Mouse (Mus musculus) neutrophil, adult 65 days (primary cell): ENCODE results near the gene Pyurf. TPM values are rescaled to one million over a fixed set of nuclear protein-coding genes. Genes with fewer than 3 reads are reported as not detected.

Experiments
- total RNA-seq: library from RNA; stranded (reverse); gene quantifications from 2 replicates; pipeline ENCODE4 v1.2.4, GENCODE M21; 2023

Gene Pyurf
- total RNA-seq = 0.59 and 0.82 TPM in 2 replicates

GRCm38 (mm10) chr6:57691467-57692261, at the start of gene Pyurf:
Gene Pyurf (minus strand): TSS chr6:57692078.

DNA sequence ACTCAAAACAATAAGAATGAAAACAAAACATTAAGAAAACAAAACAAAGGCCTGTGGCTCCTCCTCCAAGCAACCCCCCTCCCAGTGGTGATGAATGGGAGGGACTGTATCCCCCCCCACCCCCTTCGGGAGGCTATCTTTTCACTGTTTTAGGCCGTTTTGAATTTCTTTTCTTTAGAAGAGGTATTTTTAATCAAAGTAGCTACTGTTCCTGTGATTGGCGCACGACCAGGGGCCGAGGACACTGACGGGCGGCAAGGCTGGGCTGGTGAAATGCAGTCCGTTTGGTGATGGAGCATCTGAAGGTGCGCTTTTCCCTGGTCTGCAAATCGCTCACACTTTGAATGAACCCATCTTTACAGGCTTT, 10.5 kb upstream of the Pyurf start, which contains the start of gene Lancl2:
Lancl2 (plus strand) TSS at position 165 of the 367 bp plus-strand sequence.

Other genes with a start within 250 kb of the Pyurf start
- 5.4 and 8.7 TPM in 2 replicates for gene Ppm1k, start 156.6 kb downstream of the Pyurf start, total RNA-seq
- gene Herc6, start 111.1 kb downstream of the Pyurf start, total RNA-seq = 9.8 and 13.2 TPM in 2 replicates
- 9.4 and 11.3 TPM in 2 replicates for gene Lancl2, start 10.5 kb upstream of the Pyurf start, total RNA-seq
- 12.3 and 14.2 TPM in 2 replicates for gene Vopp1, start 133.1 kb upstream of the Pyurf start, total RNA-seq
- not detected in 2 replicates for gene Vmn1r21, start 158.3 kb upstream of the Pyurf start, total RNA-seq
- not detected in 2 replicates for gene Vmn1r22, start 215.9 kb upstream of the Pyurf start, total RNA-seq
- gene Vmn1r23, start 234.8 kb upstream of the Pyurf start, total RNA-seq = not detected in 2 replicates